ENCODE assay signal across 25 mouse cellular contexts in the genomic region with DNA sequence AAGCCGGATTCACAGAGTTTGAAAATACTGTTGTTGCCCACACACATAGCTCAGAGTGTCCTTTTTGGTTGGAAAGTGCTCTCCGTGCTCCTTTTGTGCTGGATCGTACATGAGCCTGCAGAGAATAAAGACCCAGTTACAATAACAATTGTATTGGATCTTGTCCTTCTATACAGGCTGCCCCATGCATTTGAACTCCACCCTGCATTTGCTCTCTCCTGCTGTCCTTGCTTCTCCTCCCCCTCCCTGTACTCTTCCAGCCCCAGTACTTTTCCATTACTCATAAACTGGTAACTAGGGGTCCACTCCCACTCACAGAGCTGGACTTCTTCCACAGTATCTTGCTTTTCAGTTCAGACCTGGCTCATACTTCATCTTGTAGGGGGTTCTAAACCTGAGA.
DNase-seq lines count a peak whose midpoint lies in the region; ATAC-seq lines count a peak whose summit lies in the region.
"Had no signal": no experiment of that assay in that cellular context is flagged by ENCODE, and none has a peak within 500 bp of the region (broad histone marks: within the 10 kb centered on the region; RNA-seq: fewer than 3 reads in every experiment).

No protein-coding gene starts in this region.

- H3K9ac ChIP-seq in midbrain, embryonic 13.5 days (replicated peaks), result no peak overlapping the region
- no peak overlapping the region for H3K9ac ChIP-seq in midbrain, embryonic 15.5 days
- H3K9ac ChIP-seq: embryonic facial prominence, embryonic 13.5 days; embryonic facial prominence, embryonic 15.5 days; forebrain, embryonic 12.5 days had no signal

- WGBS in midbrain, embryonic 13.5 days, result 43% methylated on average over 3 of the region's 3 CpGs
- 37% methylated on average over 3 of the region's 3 CpGs for WGBS in midbrain, embryonic 15.5 days

- peak; percentile 12 for DNase-seq in 3T3-L1 (ENCODE audit: low read depth, low spot score)
- DNase-seq in ES-CJ7 (ENCODE audit: low read depth, low spot score), result peak; percentile 84
- peak; percentile 89 for DNase-seq in R1 (ENCODE audit: low read depth, low spot score)
- no peak for DNase-seq in natural killer cell, adult 2 months (ENCODE audit: low spot score in 2 of 2)
- DNase-seq: adrenal gland, adult 8-10 months; adrenal gland, postnatal 14 days; adrenal gland, postnatal 36 days; cerebellum, adult 18-20 months; cerebellum, adult 8-10 months; cerebellum, adult 9-11 months; cerebellum, postnatal 14 days; cerebellum, postnatal 36 days; embryo, embryonic 11 days had no signal

- no peaks in the 10 kb centered on the region for H3K27me3 ChIP-seq in midbrain, embryonic 13.5 days
- no peaks in the 10 kb centered on the region for H3K27me3 ChIP-seq in midbrain, embryonic 15.5 days (replicated peaks)
- H3K27me3 ChIP-seq: embryonic facial prominence, embryonic 13.5 days; embryonic facial prominence, embryonic 15.5 days; forebrain, embryonic 12.5 days had no signal

- H3K36me3 ChIP-seq in midbrain, embryonic 13.5 days, result no peaks in the 10 kb centered on the region
- H3K36me3 ChIP-seq in midbrain, embryonic 15.5 days (replicated peaks), result no peaks in the 10 kb centered on the region
- H3K36me3 ChIP-seq: embryonic facial prominence, embryonic 13.5 days; embryonic facial prominence, embryonic 15.5 days; forebrain, embryonic 10.5 days; forebrain, embryonic 12.5 days; G1E had no signal

- no peak overlapping the region for H3K27ac ChIP-seq in midbrain, embryonic 13.5 days
- no peak overlapping the region for H3K27ac ChIP-seq in midbrain, embryonic 15.5 days
- H3K27ac ChIP-seq: embryonic facial prominence, embryonic 13.5 days; embryonic facial prominence, embryonic 15.5 days; forebrain, embryonic 10.5 days; forebrain, embryonic 12.5 days had no signal

- no peaks in the 10 kb centered on the region for H3K4me1 ChIP-seq in midbrain, embryonic 13.5 days (replicated peaks)
- no peaks in the 10 kb centered on the region for H3K4me1 ChIP-seq in midbrain, embryonic 15.5 days
- H3K4me1 ChIP-seq: embryonic facial prominence, embryonic 13.5 days; embryonic facial prominence, embryonic 15.5 days; forebrain, embryonic 10.5 days; forebrain, embryonic 12.5 days had no signal

- no peak for ATAC-seq in midbrain, embryonic 13.5 days
- no peak for ATAC-seq in midbrain, embryonic 15.5 days (replicated peaks)
- ATAC-seq: activated CD4-positive, CD25-positive, alpha-beta regulatory T cell, adult 4 months; forebrain, embryonic 14.5 days; forebrain, embryonic 16.5 days; Patski had no signal

- H3K4me2 ChIP-seq in midbrain, embryonic 13.5 days (replicated peaks), result no peak overlapping the region
- no peak overlapping the region for H3K4me2 ChIP-seq in midbrain, embryonic 15.5 days
- H3K4me2 ChIP-seq: embryonic facial prominence, embryonic 13.5 days; embryonic facial prominence, embryonic 15.5 days; forebrain, embryonic 12.5 days had no signal

- no peak overlapping the region for H3K4me3 ChIP-seq in midbrain, embryonic 13.5 days (replicated peaks)
- H3K4me3 ChIP-seq in midbrain, embryonic 15.5 days, result no peak overlapping the region
- H3K4me3 ChIP-seq: embryonic facial prominence, embryonic 13.5 days; embryonic facial prominence, embryonic 15.5 days; erythroblast, embryonic 14.5 days; forebrain, embryonic 10.5 days; forebrain, embryonic 12.5 days had no signal

- no peaks in the 10 kb centered on the region for H3K9me3 ChIP-seq in midbrain, embryonic 13.5 days
- H3K9me3 ChIP-seq in midbrain, embryonic 15.5 days, result no peaks in the 10 kb centered on the region
- H3K9me3 ChIP-seq: embryonic facial prominence, embryonic 13.5 days; embryonic facial prominence, embryonic 15.5 days; forebrain, embryonic 10.5 days; forebrain, embryonic 12.5 days; G1E had no signal

Comparison
In these comparisons a context has a peak if more than half of its experiments do, and no peak if none do; other contexts are left out.
1. DNase-seq: peak in 3T3-L1 (single experiment), ES-CJ7 (single experiment) and R1 (single experiment); none in natural killer cell, adult 2 months (0 of 2).